Mouse (Mus musculus): ENCODE data around the gene BC049715.
"Not testable (repeated sequence)": the region's sequence is repeated elsewhere in the genome, so short reads cannot be mapped to it uniquely, and the experiment has no call there.

Gene BC049715

GRCm38 (mm10) chr6:136850267-136850666 is 22.8 kb downstream of the BC049715 start:
- no peak for DNase-seq (ENCODE audit: low spot score in 2 of 2)

- no peak for DNase-seq (ENCODE audit: low spot score in 2 of 2)
Observed at GRCm38 (mm10) chr6:136852348-136852747, 24.9 kb downstream of the BC049715 start.

GRCm38 (mm10) chr6:136852762-136853161 is 25.3 kb downstream of the BC049715 start:
- DNase-seq (ENCODE audit: low spot score in 2 of 2), result no peak

- DNase-seq (ENCODE audit: low spot score in 2 of 2), result no peak
Observed at GRCm38 (mm10) chr6:136854361-136854781, 26.9 kb downstream of the BC049715 start.

GRCm38 (mm10) chr6:136855183-136855582 is 27.8 kb downstream of the BC049715 start:
- no peak for DNase-seq (ENCODE audit: low spot score in 2 of 2)

GRCm38 (mm10) chr6:136856071-136856636 is 28.7 kb downstream of the BC049715 start:
- peak in 1 of 2 experiments; percentile 17 for DNase-seq (ENCODE audit: low spot score in 2 of 2)

- peak; percentile 59 to 70 for DNase-seq (ENCODE audit: low spot score in 2 of 2)
Observed at GRCm38 (mm10) chr6:136857186-136857872, 29.9 kb downstream of the BC049715 start, which contains the start of gene Art4. Gene Art4 (minus strand): TSS chr6:136857733.

GRCm38 (mm10) chr6:136857873-136858260 is 30.4 kb downstream of the BC049715 start:
- no peak for DNase-seq (ENCODE audit: low spot score in 2 of 2)

GRCm38 (mm10) chr6:136858420-136858819 is 31.0 kb downstream of the BC049715 start:
- no peak for DNase-seq (ENCODE audit: low spot score in 2 of 2)

GRCm38 (mm10) chr6:136861020-136861419 is 33.6 kb downstream of the BC049715 start:
- no peak for DNase-seq (ENCODE audit: low spot score in 2 of 2)

- no peak for DNase-seq (ENCODE audit: low spot score in 2 of 2)
Observed at GRCm38 (mm10) chr6:136865360-136865759, 37.9 kb downstream of the BC049715 start.

GRCm38 (mm10) chr6:136866150-136866549 is 38.7 kb downstream of the BC049715 start:
- no peak for DNase-seq (ENCODE audit: low spot score in 2 of 2)

GRCm38 (mm10) chr6:136868921-136869320 is 41.5 kb downstream of the BC049715 start:
- no peak for DNase-seq (ENCODE audit: low spot score in 2 of 2)

GRCm38 (mm10) chr6:136874599-136874998 is 47.2 kb downstream of the BC049715 start:
- no peak for DNase-seq (ENCODE audit: low spot score in 2 of 2)

- no peak for DNase-seq (ENCODE audit: low spot score in 2 of 2)
Observed at GRCm38 (mm10) chr6:136875670-136876069, 48.2 kb downstream of the BC049715 start, which contains the start of gene Mgp. Gene Mgp (minus strand): TSS chr6:136875823.

- no peak for DNase-seq (ENCODE audit: low spot score in 2 of 2)
Observed at GRCm38 (mm10) chr6:136881678-136882077, 54.3 kb downstream of the BC049715 start.

GRCm38 (mm10) chr6:136883431-136883915 is 56.0 kb downstream of the BC049715 start:
- no peak for DNase-seq (ENCODE audit: low spot score in 2 of 2)

GRCm38 (mm10) chr6:136883961-136884360 is 56.5 kb downstream of the BC049715 start:
- no peak for DNase-seq (ENCODE audit: low spot score in 2 of 2)

GRCm38 (mm10) chr6:136884766-136885165 is 57.3 kb downstream of the BC049715 start:
- not testable (repeated sequence) for DNase-seq (ENCODE audit: low spot score in 2 of 2)

- DNase-seq (ENCODE audit: low spot score in 2 of 2), result no peak
Observed at GRCm38 (mm10) chr6:136887854-136888253, 60.4 kb downstream of the BC049715 start.

GRCm38 (mm10) chr6:136889067-136889466 is 61.6 kb downstream of the BC049715 start:
- no peak for DNase-seq (ENCODE audit: low spot score in 2 of 2)

- no peak for DNase-seq (ENCODE audit: low spot score in 2 of 2)
Observed at GRCm38 (mm10) chr6:136889554-136889953, 62.1 kb downstream of the BC049715 start.
